Mouse (Mus musculus) midbrain, embryonic 10.5 days (tissue): ENCODE measurements around the gene Adgrv1. TPM values are rescaled to one million over a fixed set of nuclear protein-coding genes. Genes with fewer than 3 reads are reported as not detected.

Source experiments
- DNase-seq: peaks from one replicate; pipeline ENCODE4 v3.0.0-alpha.2; 2017; ENCODE audit warnings: low spot score
- H3K27ac ChIP-seq: fragments of 300-500 bp; sonication (generic); replicated peaks from 2 replicates; pipeline ENCODE4 v1.5.1; 2016; ENCODE audit warnings: mild to moderate bottlenecking
- H3K27me3 ChIP-seq: fragments of 300-500 bp; sonication (generic); 2 replicates; pipeline ENCODE4 v1.6.1; 2016; ENCODE audit warnings: low read depth, mild to moderate bottlenecking; ENCODE audit not compliant: poor library complexity, severe bottlenecking
- H3K36me3 ChIP-seq: fragments of 300-500 bp; sonication (generic); 2 replicates; pipeline ENCODE4 v1.6.1; 2016; ENCODE audit warnings: mild to moderate bottlenecking, moderate library complexity
- H3K4me1 ChIP-seq: fragments of 300-500 bp; sonication (generic); 2 replicates; pipeline ENCODE4 v1.6.1; 2016
- H3K4me3 ChIP-seq: fragments of 300-500 bp; sonication (generic); 2 replicates; pipeline ENCODE4 v1.5.1; 2016; ENCODE audit warnings: mild to moderate bottlenecking, moderate library complexity
- H3K9me3 ChIP-seq: fragments of 300-500 bp; sonication (generic); replicated peaks from 2 replicates; pipeline ENCODE4 v1.6.1; 2016; ENCODE audit warnings: mild to moderate bottlenecking
- WGBS: fragments of 180-500 bp; shearing (Covaris S2); methylation state at CpG from one replicate; pipeline ENCODE4 v1.1.7; 2016; 5-methylcytosine and 5-hydroxymethylcytosine counted together
- microRNA-seq: library from miRNA; unstranded; fragments of <30 nt; microRNA quantifications from one replicate; pipeline ENCODE4, GENCODE M21; 2017
- polyA plus RNA-seq: library from polyadenylated mRNA; unstranded; fragments of >200 nt; fragmentation: Nextera tagmentation; extraction: Ambion mirVana; gene quantifications from 2 replicates; pipeline ENCODE4 v1.2.1, GENCODE M21; 2016

The Adgrv1 gene
- polyA plus RNA-seq, 1 experiment from 2014 or later, result 47.3 TPM

- Histone ChIP-seq H3K27ac (no peak overlapping the region), H3K9me3 (peaks cover 8% of the 10 kb centered on the region; the same call in 1 of the 2 replicates), H3K36me3 (peaks cover 17% of the 10 kb centered on the region), H3K4me3 (no peak overlapping the region), H3K27me3 (no peaks in the 10 kb centered on the region), H3K4me1 (no peaks in the 10 kb centered on the region)
- no peak for DNase-seq
- 95% methylated on average over 1 of the region's 1 CpGs for WGBS
These were observed 542.7 kb downstream of the Adgrv1 start for GRCm38 (mm10) chr13:81090051-81090836.

GRCm38 (mm10) chr13:81086969-81087682 is 545.8 kb downstream of the Adgrv1 start:
- Histone ChIP-seq H3K27ac (no peak overlapping the region), H3K36me3 (no peaks in the 10 kb centered on the region), H3K4me1 (no peaks in the 10 kb centered on the region), H3K9me3 (peaks cover 8% of the 10 kb centered on the region; the same call in 1 of the 2 replicates), H3K4me3 (no peak overlapping the region), H3K27me3 (no peaks in the 10 kb centered on the region)
- DNase-seq, result no peak
- WGBS, result 76% methylated on average over 2 of the region's 2 CpGs

- no peak for DNase-seq
- Histone ChIP-seq H3K4me1 (no peaks in the 10 kb centered on the region), H3K27me3 (no peaks in the 10 kb centered on the region), H3K9me3 (0 out of 2 replicates have a peak, but pooled peaks cover 5% of the 10 kb centered on the region), H3K4me3 (no peak overlapping the region), H3K27ac (no peak overlapping the region), H3K36me3 (no peaks in the 10 kb centered on the region)
- 93% methylated on average over 5 of the region's 5 CpGs for WGBS
These were observed 560.7 kb downstream of the Adgrv1 start for GRCm38 (mm10) chr13:81072214-81072613.

GRCm38 (mm10) chr13:81051448-81051847 is 581.5 kb downstream of the Adgrv1 start:
- Histone ChIP-seq H3K9me3 (no peaks in the 10 kb centered on the region), H3K4me1 (no peaks in the 10 kb centered on the region), H3K27me3 (no peaks in the 10 kb centered on the region), H3K27ac (no peak overlapping the region), H3K4me3 (no peak overlapping the region), H3K36me3 (no peaks in the 10 kb centered on the region)
- 85% methylated on average over 4 of the region's 4 CpGs for WGBS
- no peak for DNase-seq

GRCm38 (mm10) chr13:81050911-81051310 is 582.0 kb downstream of the Adgrv1 start:
- 85% methylated on average over 5 of the region's 5 CpGs for WGBS
- DNase-seq, result no peak
- Histone ChIP-seq H3K4me1 (no peaks in the 10 kb centered on the region), H3K36me3 (no peaks in the 10 kb centered on the region), H3K4me3 (no peak overlapping the region), H3K27me3 (no peaks in the 10 kb centered on the region), H3K9me3 (no peaks in the 10 kb centered on the region), H3K27ac (no peak overlapping the region; the same call in 1 of the 2 replicates)

- Histone ChIP-seq H3K4me1 (0 out of 2 replicates have a peak, but pooled peaks cover 4% of the 10 kb centered on the region), H3K27me3 (no peaks in the 10 kb centered on the region), H3K4me3 (no peak overlapping the region), H3K27ac (no peak overlapping the region), H3K9me3 (no peaks in the 10 kb centered on the region), H3K36me3 (no peaks in the 10 kb centered on the region)
- 84% methylated on average over 11 of the region's 11 CpGs for WGBS
- DNase-seq, result no peak
These were observed 587.6 kb downstream of the Adgrv1 start for GRCm38 (mm10) chr13:81045345-81045744.

Small RNA genes lying within 50 kb of the gene (microRNA-seq; reads per million reads assigned to microRNA genes)
- gene Gm25241, result not detected

Other genes starting within 250 kb of the Adgrv1 start
- gene Lysmd3, start 24.5 kb upstream of the Adgrv1 start, polyA plus RNA-seq, result 26.4 and 26.8 TPM in 2 replicates
- gene Polr3g, start 77.9 kb upstream of the Adgrv1 start, polyA plus RNA-seq, result 17.7 and 24.9 TPM in 2 replicates
- 4.5 and 5.1 TPM in 2 replicates for gene Mblac2, start 78.2 kb upstream of the Adgrv1 start, polyA plus RNA-seq
- gene Cetn3, start 149.9 kb upstream of the Adgrv1 start, polyA plus RNA-seq, result 249 and 260 TPM in 2 replicates